Mouse (Mus musculus) lung, embryonic 15.5 days (tissue): Measurements from ENCODE around the gene Shc3. TPM values are rescaled to one million over a fixed set of nuclear protein-coding genes. Genes with fewer than 3 reads are reported as not detected.

ENCODE experiments used
- ATAC-seq: fragments of 200-750 bp; cut with Nextera tagmentation; 2 replicates; pipeline ENCODE4 v1.8.0; 2017; ENCODE audit warnings: moderate number of reproducible peaks, borderline replicate concordance; ENCODE audit not compliant: low FRiP score, low TSS enrichment; ENCODE audit errors: extremely low read depth
- H3K27ac ChIP-seq: fragments of 300-500 bp; sonication (generic); 2 replicates; pipeline ENCODE4 v1.5.1; 2015; ENCODE audit warnings: moderate library complexity, mild to moderate bottlenecking, inconsistent platforms
- H3K27me3 ChIP-seq: fragments of 300-500 bp; sonication (generic); 2 replicates; pipeline ENCODE4 v1.6.1; 2015; ENCODE audit warnings: inconsistent platforms
- H3K36me3 ChIP-seq: fragments of 300-500 bp; sonication (generic); 2 replicates; pipeline ENCODE4 v1.6.1; 2015; ENCODE audit warnings: inconsistent platforms
- H3K4me1 ChIP-seq: fragments of 300-500 bp; sonication (generic); 2 replicates; pipeline ENCODE4 v1.6.1; 2015; ENCODE audit warnings: inconsistent platforms
- H3K4me2 ChIP-seq: fragments of 300-500 bp; sonication (generic); 2 replicates; pipeline ENCODE4 v1.6.1; 2015; ENCODE audit warnings: inconsistent platforms, mild to moderate bottlenecking, moderate library complexity
- H3K4me3 ChIP-seq: fragments of 300-500 bp; sonication (generic); 2 replicates; pipeline ENCODE4 v1.5.1; 2015; ENCODE audit warnings: mild to moderate bottlenecking, inconsistent platforms
- H3K9ac ChIP-seq: fragments of 300-500 bp; sonication (generic); 2 replicates; pipeline ENCODE4 v1.6.1; 2015; ENCODE audit warnings: inconsistent platforms
- H3K9me3 ChIP-seq: fragments of 300-500 bp; sonication (generic); 2 replicates; pipeline ENCODE4 v1.6.1; 2016; ENCODE audit warnings: inconsistent platforms
- WGBS: fragments of 180-500 bp; shearing (Covaris S2); methylation state at CpG from one replicate; pipeline ENCODE4 v1.1.7; 2015; 5-methylcytosine and 5-hydroxymethylcytosine counted together
- polyA plus RNA-seq: library from polyadenylated mRNA; unstranded; fragments of >200 nt; fragmentation: Nextera tagmentation; extraction: Ambion mirVana; gene quantifications from 2 replicates; pipeline ENCODE4 v1.2.1, GENCODE M21; 2015

The Shc3 gene
- polyA plus RNA-seq, 1 experiment from 2014 or later, result 0.25 TPM

GRCm38 (mm10) chr13:51518880-51519279, 50.3 kb downstream of the Shc3 start:
- no peaks in the 10 kb centered on the region for H3K4me1 ChIP-seq
- no peak overlapping the region for H3K9ac ChIP-seq
- H3K27me3 ChIP-seq, result no peaks in the 10 kb centered on the region
- 87% methylated on average over 6 of the region's 6 CpGs for WGBS
- H3K9me3 ChIP-seq, result no peaks in the 10 kb centered on the region
- H3K27ac ChIP-seq, result no peak overlapping the region
- H3K36me3 ChIP-seq, result no peaks in the 10 kb centered on the region
- no peak overlapping the region for H3K4me3 ChIP-seq
- H3K4me2 ChIP-seq, result no peak overlapping the region
- no peak for ATAC-seq

DNA sequence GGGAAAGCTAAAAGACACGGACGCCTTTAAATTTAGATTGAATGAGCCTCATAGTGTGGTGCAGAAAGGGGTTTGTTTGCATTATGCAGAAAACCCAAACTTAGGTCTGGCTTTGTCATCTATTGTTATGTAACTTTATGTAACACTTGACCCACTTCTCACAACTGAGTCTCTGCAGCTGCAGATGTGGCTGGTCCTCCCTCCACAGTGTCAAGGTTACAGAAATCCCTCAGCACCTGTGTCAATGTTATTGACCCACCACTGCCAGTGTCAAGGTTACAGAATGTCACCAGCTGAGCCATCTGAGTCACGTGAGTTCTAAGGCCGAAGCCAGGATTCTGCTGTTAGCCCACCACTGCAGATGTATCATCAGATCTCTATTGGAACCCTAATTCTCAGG, 51.3 kb downstream of the Shc3 start:
- 63% methylated on average over 4 of the region's 4 CpGs for WGBS
- no peaks in the 10 kb centered on the region for H3K4me1 ChIP-seq
- H3K9me3 ChIP-seq, result no peaks in the 10 kb centered on the region
- no peaks in the 10 kb centered on the region for H3K36me3 ChIP-seq
- no peak overlapping the region for H3K27ac ChIP-seq
- no peak overlapping the region for H3K4me3 ChIP-seq
- H3K9ac ChIP-seq, result no peak overlapping the region
- no peak for ATAC-seq
- no peaks in the 10 kb centered on the region for H3K27me3 ChIP-seq
- H3K4me2 ChIP-seq, result no peak overlapping the region

DNA sequence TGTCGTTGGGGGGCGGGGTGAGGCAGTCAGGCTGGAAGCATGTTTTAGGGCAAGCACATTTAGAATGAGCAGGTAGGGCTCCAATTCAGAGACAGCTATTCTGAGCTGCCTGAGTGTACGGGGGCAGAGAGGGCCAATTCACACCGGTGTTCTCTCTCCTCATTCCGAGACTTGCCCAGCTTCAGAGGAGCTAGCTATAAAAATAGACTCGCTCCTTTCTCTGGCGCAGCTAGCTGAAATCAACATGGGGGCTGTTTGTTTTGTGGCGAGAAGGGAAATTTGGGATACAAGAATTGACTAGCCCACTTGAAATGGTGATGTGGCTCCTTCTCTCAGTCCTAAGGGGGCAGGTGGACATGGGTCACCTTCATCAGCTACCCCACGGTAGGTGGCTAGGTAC, 60.4 kb downstream of the Shc3 start:
- no peaks in the 10 kb centered on the region for H3K4me1 ChIP-seq
- WGBS, result 76% methylated on average over 9 of the region's 9 CpGs
- no peaks in the 10 kb centered on the region for H3K27me3 ChIP-seq
- no peaks in the 10 kb centered on the region for H3K36me3 ChIP-seq
- no peak overlapping the region for H3K4me3 ChIP-seq
- no peaks in the 10 kb centered on the region for H3K9me3 ChIP-seq
- H3K9ac ChIP-seq, result no peak overlapping the region
- no peak overlapping the region for H3K27ac ChIP-seq
- no peak for ATAC-seq
- H3K4me2 ChIP-seq, result no peak overlapping the region

DNA sequence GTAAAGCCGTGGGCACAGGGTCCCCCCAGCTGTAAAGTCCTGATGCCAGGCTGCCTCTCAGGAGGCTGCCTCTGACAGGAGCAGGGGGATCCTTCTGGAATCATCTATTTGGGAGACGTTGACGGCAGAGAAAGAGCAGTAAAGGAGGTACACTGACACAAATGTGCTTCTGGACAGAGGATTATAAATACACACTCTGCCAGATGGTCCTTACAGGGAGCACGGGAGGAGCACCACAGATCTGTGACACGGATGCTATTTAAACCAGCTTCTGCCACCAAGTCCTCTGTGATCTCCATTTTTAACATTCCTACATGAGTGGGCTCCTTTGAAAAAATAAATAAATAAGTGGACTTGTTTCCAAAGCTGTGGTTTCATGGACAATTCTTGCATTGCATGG, 63.5 kb downstream of the Shc3 start:
- no peak overlapping the region for H3K4me3 ChIP-seq
- no peaks in the 10 kb centered on the region for H3K27me3 ChIP-seq
- WGBS, result 57% methylated on average over 5 of the region's 5 CpGs
- H3K9me3 ChIP-seq, result no peaks in the 10 kb centered on the region
- H3K4me1 ChIP-seq, result no peaks in the 10 kb centered on the region
- H3K36me3 ChIP-seq, result no peaks in the 10 kb centered on the region
- H3K27ac ChIP-seq, result no peak overlapping the region
- H3K4me2 ChIP-seq, result no peak overlapping the region
- H3K9ac ChIP-seq, result no peak overlapping the region
- ATAC-seq, result no peak

DNA sequence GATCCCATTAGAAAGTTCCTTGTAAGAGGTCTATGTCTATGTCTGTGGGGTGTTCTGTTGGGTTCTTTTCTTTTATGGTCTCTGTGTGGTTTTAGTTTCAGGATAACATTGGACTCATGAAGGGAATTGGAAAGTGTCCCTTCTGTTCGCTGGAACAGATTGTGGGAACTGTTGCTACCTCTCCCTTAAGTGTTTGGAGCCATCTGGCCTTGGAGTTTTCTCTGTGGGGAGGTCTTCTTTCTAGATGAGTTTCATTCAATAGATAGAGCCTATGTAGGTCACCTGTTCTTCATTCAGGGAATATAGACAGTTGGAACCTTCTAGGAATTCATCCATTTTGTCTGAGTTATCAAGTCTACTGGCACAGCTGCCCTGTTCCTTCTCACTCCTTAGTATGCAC, 69.5 kb downstream of the Shc3 start:
- Histone ChIP-seq H3K9me3 (no peaks in the 10 kb centered on the region), H3K36me3 (no peaks in the 10 kb centered on the region), H3K4me3 (no peak overlapping the region), H3K27ac (no peak overlapping the region), H3K4me2 (no peak overlapping the region), H3K27me3 (no peaks in the 10 kb centered on the region), H3K4me1 (no peaks in the 10 kb centered on the region), H3K9ac (no peak overlapping the region)
- 77% methylated on average over 1 of the region's 1 CpGs for WGBS
- ATAC-seq, result no peak

- WGBS, result 78% methylated on average over 9 of the region's 9 CpGs
- H3K4me1 ChIP-seq, result no peaks in the 10 kb centered on the region
- no peaks in the 10 kb centered on the region for H3K27me3 ChIP-seq
- no peak overlapping the region for H3K4me2 ChIP-seq
- H3K9ac ChIP-seq, result no peak overlapping the region
- no peak overlapping the region for H3K27ac ChIP-seq
- H3K9me3 ChIP-seq, result no peaks in the 10 kb centered on the region
- ATAC-seq, result no peak
- no peaks in the 10 kb centered on the region for H3K36me3 ChIP-seq
- no peak overlapping the region for H3K4me3 ChIP-seq
These were observed 75.5 kb downstream of the Shc3 start for GRCm38 (mm10) chr13:51493676-51494075.

DNA sequence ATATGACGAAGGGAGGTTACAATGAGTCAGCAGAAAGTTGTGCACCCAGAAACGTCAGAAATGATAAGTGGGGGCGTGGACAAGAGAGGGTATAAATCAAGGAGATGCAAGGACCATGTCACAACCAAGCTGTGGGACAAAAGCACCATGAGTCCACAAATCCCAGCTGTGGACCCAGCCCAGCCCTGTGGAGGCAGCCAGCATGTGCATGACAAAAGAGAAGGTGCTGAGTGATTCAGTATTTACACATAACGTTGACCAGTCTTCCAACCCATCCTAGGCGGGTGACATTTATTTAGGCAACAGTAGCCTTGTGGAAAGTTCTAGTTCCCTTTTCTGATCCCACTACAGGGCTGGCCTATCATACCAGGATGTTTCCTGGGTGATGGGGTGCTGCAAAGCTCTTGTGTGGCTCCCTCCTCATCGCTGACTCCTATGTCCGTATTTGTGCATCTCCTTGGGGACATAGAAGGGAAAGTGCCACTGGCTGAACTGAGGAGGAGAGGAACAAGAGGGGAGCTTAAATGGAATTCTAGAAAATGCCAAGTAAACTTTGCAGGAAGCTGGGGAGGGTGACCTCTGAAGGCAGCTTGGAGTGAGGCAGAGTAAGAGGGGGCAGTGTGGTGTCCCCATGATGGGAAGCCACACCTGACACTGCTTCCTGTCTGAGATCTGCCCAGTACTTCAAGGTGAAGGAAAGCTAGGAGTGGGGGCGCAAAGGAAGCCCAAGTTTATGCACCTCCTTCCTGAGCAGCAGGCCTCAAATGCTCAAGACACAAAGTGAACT, 77.4 kb downstream of the Shc3 start:
- WGBS, result 53% methylated on average over 8 of the region's 8 CpGs
- H3K36me3 ChIP-seq, result no peaks in the 10 kb centered on the region
- ATAC-seq, result no peak
- H3K27ac ChIP-seq, result no peak overlapping the region
- no peak overlapping the region for H3K4me3 ChIP-seq
- H3K27me3 ChIP-seq, result no peaks in the 10 kb centered on the region
- H3K9me3 ChIP-seq, result no peaks in the 10 kb centered on the region
- H3K9ac ChIP-seq, result no peak overlapping the region
- H3K4me2 ChIP-seq, result no peak overlapping the region
- H3K4me1 ChIP-seq, result no peaks in the 10 kb centered on the region

DNA sequence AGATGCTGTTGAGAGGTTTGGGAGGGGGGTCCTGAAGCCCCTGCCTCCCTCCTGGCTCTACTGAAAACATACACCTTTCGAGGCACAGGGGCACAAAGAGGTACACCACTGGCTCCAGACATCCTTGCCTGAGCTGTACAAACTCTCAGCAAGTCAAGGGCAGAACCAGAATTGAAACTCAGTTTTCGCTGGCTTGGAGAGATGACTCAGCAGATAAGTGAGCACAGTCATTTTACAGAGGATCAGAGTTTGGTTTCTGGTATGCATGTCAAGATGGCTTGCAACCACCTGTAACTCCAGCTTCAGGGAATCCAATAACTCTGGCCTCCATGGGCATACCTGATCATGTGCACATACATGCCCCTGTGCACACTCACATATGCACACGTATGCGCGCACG, 79.0 kb downstream of the Shc3 start:
- H3K27me3 ChIP-seq, result no peaks in the 10 kb centered on the region
- H3K27ac ChIP-seq, result no peak overlapping the region
- H3K4me2 ChIP-seq, result no peak overlapping the region
- WGBS, result 87% methylated on average over 6 of the region's 6 CpGs
- no peak for ATAC-seq
- no peaks in the 10 kb centered on the region for H3K36me3 ChIP-seq
- H3K4me1 ChIP-seq, result no peaks in the 10 kb centered on the region
- H3K4me3 ChIP-seq, result no peak overlapping the region
- H3K9ac ChIP-seq, result no peak overlapping the region
- no peaks in the 10 kb centered on the region for H3K9me3 ChIP-seq

DNA sequence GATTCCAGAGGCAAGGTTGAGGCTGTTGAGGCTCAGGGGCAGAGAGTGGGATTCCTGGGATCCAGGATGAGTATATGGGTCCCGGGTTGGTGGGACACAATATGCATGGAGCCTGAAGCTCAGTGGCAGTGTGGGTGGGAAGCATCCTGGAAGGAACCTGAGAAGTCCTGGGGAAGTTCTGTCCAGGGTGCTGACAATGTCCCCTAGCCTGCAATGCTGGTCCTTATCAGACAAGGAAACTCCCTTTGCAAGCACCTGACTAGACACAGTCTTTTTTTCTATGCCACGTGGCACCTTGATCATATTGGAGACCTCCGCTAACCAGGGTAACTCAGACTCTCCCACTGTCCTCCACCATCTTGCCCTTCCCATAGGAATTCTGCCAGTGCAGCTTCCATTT, 80.3 kb downstream of the Shc3 start:
- H3K36me3 ChIP-seq, result no peaks in the 10 kb centered on the region
- H3K9me3 ChIP-seq, result no peaks in the 10 kb centered on the region
- H3K4me2 ChIP-seq, result no peak overlapping the region
- H3K4me3 ChIP-seq, result no peak overlapping the region
- no peak for ATAC-seq
- WGBS, result 72% methylated on average over 3 of the region's 3 CpGs
- H3K27ac ChIP-seq, result no peak overlapping the region
- H3K4me1 ChIP-seq, result no peaks in the 10 kb centered on the region
- no peak overlapping the region for H3K9ac ChIP-seq
- no peaks in the 10 kb centered on the region for H3K27me3 ChIP-seq

- Histone ChIP-seq H3K36me3 (no peaks in the 10 kb centered on the region), H3K4me2 (no peak overlapping the region), H3K27ac (no peak overlapping the region), H3K4me3 (no peak overlapping the region), H3K9ac (no peak overlapping the region), H3K9me3 (no peaks in the 10 kb centered on the region), H3K27me3 (no peaks in the 10 kb centered on the region), H3K4me1 (no peaks in the 10 kb centered on the region)
- no peak for ATAC-seq
- 75% methylated on average over 9 of the region's 9 CpGs for WGBS
These were observed 83.9 kb downstream of the Shc3 start for GRCm38 (mm10) chr13:51485291-51485690.

DNA sequence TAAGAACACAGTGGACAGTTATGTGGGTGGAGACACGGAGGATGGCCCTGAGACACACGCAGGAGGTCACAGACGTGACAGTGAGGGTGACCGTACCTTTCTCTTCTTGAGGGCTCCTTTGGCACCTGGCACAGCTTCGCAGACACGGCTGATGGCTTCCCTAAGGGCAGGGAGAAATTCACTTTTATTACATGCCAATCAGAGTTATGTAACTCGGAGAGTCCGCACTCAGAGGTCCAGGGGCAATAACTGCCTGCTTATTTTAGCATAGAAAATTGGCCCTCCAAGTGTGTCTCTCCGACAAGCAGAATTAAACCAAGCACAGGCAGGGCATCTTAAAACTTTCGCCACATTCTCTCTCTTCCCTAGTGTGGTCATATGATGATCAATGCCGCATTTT, 86.4 kb downstream of the Shc3 start:
- Histone ChIP-seq H3K9ac (no peak overlapping the region), H3K27me3 (no peaks in the 10 kb centered on the region), H3K9me3 (no peaks in the 10 kb centered on the region), H3K4me2 (no peak overlapping the region), H3K27ac (no peak overlapping the region), H3K36me3 (no peaks in the 10 kb centered on the region), H3K4me3 (no peak overlapping the region), H3K4me1 (no peaks in the 10 kb centered on the region)
- 85% methylated on average over 11 of the region's 11 CpGs for WGBS
- ATAC-seq, result no peak

GRCm38 (mm10) chr13:51480341-51481011, 88.7 kb downstream of the Shc3 start:
- no peak for ATAC-seq
- Histone ChIP-seq H3K4me1 (no peaks in the 10 kb centered on the region), H3K4me3 (no peak overlapping the region), H3K27ac (no peak overlapping the region), H3K9me3 (no peaks in the 10 kb centered on the region), H3K4me2 (no peak overlapping the region), H3K27me3 (no peaks in the 10 kb centered on the region), H3K9ac (no peak overlapping the region), H3K36me3 (no peaks in the 10 kb centered on the region)
- 68% methylated on average over 11 of the region's 11 CpGs for WGBS
